Mouse (Mus musculus): ENCODE measurements around the gene Hs2st1. TPM values are rescaled to one million over a fixed set of nuclear protein-coding genes. Genes with fewer than 3 reads are reported as not detected.

Gene Hs2st1
- total RNA-seq, 1 experiment from 2014 or later: 16.8 TPM

DNA sequence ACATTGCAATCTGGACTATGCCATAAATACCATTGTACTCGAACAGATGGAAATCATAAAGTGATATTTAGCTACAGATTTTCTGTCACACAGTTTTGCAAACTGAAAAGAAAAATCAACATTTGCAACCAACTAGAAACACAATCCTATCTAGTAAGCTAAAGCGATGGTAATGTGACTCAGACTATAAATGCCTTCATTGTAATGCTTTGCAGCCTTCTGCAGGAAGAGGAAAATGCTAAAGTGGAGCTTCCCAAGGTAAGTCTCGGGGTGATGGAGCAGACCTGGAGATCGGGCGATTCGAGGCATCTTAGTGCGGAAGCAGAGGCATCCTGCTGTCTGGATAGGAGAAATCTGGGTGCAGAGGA lies 91.6 kb downstream of the Hs2st1 start:
- ATAC-seq (replicated peaks in 1 of 2; ENCODE audit: insufficient read depth in 1 of 2, low FRiP score in 2 of 2, low TSS enrichment in 1 of 2, low read depth in 1 of 2, poor library complexity in 2 of 2, severe bottlenecking in 2 of 2): no peak

DNA sequence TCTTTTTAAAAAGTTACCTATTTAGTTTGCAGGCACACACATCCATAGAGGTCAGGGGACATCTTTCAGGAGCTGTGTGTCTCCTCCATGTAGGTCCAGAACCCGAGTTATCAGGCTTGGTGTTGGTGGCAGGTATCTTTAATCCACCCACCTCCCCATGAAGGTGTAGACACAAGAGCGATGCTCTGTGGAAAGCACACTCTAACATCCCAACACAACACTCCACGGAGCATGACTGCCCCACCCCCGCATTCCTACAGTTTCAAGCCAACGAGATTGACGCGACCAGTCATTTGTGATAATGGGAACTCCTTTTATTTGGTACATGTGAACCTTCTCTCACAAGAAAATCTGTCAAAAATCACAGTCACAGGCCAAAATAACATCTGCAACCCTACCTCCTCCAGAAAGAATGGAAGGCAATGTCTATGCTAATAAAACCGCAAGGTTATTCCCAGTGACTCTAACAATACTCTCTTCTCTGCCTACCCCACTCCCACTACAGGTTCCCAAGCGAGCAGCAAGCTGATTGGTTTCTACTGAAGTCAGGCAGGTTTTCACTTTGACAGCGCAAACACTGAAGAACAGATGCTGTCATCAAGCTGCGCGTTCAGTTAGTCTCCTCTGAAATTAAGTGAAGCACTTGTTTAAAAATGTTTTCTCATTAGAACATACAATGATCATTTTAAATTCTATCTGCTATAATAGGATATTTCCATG lies 92.1 kb downstream of the Hs2st1 start:
- ATAC-seq (replicated peaks in 1 of 2; ENCODE audit: insufficient read depth in 1 of 2, low FRiP score in 2 of 2, low TSS enrichment in 1 of 2, low read depth in 1 of 2, poor library complexity in 2 of 2, severe bottlenecking in 2 of 2): no peak

DNA sequence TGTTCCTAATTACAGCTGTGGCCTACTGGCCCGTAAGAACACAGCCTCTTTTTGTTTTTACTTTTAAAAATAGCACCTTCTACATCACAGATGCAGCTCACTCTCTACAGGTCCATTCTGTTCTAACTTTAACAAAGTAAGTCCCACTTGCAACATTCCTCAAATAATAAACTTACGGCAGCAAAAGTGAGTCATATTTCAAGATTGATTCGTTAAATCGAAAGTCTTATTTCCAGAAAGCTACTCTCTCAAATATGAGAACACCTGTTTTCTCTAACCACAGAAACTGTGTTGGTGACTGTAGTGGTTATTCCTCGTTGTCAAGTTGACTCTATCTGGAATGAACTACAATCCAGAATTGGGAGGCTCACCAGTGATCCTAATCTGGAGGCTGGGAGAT lies 94.1 kb downstream of the Hs2st1 start:
- no peak for ATAC-seq (replicated peaks in 1 of 2; ENCODE audit: insufficient read depth in 1 of 2, low FRiP score in 2 of 2, low TSS enrichment in 1 of 2, low read depth in 1 of 2, poor library complexity in 2 of 2, severe bottlenecking in 2 of 2)

DNA sequence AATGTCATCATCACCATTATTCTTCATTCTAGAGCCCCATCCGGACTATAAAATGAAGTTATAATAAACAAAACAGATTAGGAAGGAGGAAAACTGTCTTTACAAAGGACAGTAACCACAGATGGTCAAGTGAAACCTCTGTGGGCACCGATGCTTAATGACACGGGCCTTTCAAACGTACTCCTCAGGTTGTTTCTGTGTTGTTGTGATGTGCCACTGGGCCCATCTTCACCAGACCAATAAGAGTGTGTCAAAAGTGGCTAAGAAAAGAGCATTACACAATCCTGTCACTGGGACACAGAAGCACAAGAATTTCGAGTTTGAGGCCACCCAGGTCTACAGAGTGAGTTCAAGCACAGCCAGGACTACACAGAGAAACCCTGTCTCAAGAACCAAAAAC lies 95.3 kb downstream of the Hs2st1 start:
- no peak for ATAC-seq (replicated peaks in 1 of 2; ENCODE audit: insufficient read depth in 1 of 2, low FRiP score in 2 of 2, low TSS enrichment in 1 of 2, low read depth in 1 of 2, poor library complexity in 2 of 2, severe bottlenecking in 2 of 2)

DNA sequence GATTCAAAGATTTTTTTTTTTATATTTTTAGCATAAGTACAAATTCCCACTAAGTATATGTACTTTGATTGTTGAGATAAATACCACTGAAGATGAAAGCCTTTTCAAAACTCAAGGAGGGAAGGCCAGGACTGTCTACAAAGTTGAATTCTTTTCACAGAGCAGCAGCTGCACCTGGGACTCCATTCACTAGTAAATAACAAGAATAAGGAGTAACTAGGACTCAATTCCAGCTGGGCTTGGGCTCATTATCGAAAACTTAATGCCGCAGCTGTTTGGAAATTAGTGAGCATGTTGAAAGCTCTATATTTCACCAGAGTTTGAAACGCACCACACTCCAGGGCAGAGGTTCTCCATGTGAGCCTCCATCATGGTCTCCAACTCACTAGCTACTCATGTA lies 98.0 kb downstream of the Hs2st1 start:
- ATAC-seq (replicated peaks in 1 of 2; ENCODE audit: insufficient read depth in 1 of 2, low FRiP score in 2 of 2, low TSS enrichment in 1 of 2, low read depth in 1 of 2, poor library complexity in 2 of 2, severe bottlenecking in 2 of 2): no peak

DNA sequence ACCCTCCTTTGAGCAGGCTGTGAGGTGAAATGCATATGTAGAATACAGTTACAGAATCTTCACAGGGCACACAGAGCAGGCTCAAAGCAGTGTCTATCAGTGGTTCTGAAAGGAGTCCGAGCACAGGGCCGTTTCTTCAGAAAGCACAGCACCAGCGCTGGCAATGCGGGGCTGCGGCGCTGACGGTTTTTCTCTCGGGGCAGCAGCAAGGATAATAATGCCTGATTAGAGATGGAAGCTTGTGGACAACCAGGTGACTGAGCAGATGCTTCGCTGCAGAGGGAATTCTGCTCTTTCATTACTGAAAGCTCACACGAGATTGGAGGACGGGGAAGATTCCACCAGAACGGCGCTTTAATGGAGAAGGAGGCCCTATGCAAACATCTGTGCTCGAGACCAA lies 99.1 kb downstream of the Hs2st1 start:
- no peak for ATAC-seq (replicated peaks in 1 of 2; ENCODE audit: insufficient read depth in 1 of 2, low FRiP score in 2 of 2, low TSS enrichment in 1 of 2, low read depth in 1 of 2, poor library complexity in 2 of 2, severe bottlenecking in 2 of 2)

DNA sequence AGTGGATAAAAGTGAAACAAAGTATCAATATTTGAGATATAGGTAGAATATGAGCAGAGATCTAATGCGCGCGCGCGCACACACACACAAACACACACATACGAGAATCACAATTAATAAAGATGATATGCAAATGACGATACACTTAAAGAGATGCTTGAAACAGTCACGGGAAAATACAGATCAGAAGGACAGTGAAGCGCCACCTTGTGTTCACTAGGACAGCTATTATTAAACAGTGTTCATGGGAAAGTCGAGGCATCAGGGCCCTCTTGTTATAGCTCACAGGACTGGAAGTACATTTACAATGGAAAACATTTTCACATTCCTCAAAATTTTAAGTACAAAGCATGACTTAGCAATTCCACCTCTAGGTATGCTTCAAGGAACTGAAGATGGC lies 102.5 kb downstream of the Hs2st1 start:
- ATAC-seq (replicated peaks in 1 of 2; ENCODE audit: insufficient read depth in 1 of 2, low FRiP score in 2 of 2, low TSS enrichment in 1 of 2, low read depth in 1 of 2, poor library complexity in 2 of 2, severe bottlenecking in 2 of 2): no peak

DNA sequence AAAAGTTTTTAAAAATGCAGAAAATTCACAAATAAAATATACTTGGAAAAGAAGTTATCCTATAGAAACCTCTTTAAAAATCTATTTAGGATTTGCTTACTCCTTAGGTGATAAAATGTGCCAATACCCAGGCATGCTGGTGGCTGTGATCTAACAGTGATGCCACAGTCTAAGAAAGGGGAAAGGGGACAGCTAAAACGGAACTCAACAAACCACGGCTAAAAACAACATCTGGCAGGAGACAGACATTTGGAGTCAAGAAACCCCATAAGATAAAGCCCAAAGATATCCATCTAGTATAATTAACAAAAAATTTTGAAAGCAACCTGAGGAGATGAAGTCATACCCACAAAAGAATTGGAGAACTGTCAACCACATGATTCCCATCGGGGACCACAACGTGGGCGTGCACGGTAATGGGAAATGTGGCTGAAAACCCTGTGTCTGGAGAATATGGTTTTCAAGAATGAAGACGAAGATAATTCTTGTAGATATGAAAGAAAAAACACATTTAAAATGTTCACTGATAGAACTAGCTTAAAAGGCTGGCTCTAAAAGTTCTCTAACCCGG lies 103.8 kb downstream of the Hs2st1 start:
- ATAC-seq (replicated peaks in 1 of 2; ENCODE audit: insufficient read depth in 1 of 2, low FRiP score in 2 of 2, low TSS enrichment in 1 of 2, low read depth in 1 of 2, poor library complexity in 2 of 2, severe bottlenecking in 2 of 2): peak; percentile 26 to 53; a peak in 3 of 4 replicates

DNA sequence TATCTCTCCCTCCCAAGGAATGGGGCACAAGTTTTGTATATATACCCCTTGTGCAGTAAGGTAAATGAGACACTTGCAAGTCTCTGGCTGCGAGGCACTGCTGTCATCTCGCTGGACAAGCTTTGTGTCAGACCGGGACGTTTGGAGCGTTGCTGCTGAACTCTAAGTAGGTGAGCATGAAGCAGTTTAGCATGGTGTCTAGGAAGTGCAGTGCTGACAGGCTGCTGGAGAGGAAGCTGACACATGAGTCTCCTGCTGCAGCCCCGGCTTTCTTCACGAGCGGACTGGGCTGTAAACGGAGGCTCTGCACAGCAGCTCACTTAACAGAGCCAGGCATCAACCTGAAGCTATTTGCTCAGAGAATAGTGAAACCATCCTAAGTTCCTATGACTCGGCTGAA lies 107.3 kb downstream of the Hs2st1 start:
- ATAC-seq (replicated peaks in 1 of 2; ENCODE audit: insufficient read depth in 1 of 2, low FRiP score in 2 of 2, low TSS enrichment in 1 of 2, low read depth in 1 of 2, poor library complexity in 2 of 2, severe bottlenecking in 2 of 2): no peak

DNA sequence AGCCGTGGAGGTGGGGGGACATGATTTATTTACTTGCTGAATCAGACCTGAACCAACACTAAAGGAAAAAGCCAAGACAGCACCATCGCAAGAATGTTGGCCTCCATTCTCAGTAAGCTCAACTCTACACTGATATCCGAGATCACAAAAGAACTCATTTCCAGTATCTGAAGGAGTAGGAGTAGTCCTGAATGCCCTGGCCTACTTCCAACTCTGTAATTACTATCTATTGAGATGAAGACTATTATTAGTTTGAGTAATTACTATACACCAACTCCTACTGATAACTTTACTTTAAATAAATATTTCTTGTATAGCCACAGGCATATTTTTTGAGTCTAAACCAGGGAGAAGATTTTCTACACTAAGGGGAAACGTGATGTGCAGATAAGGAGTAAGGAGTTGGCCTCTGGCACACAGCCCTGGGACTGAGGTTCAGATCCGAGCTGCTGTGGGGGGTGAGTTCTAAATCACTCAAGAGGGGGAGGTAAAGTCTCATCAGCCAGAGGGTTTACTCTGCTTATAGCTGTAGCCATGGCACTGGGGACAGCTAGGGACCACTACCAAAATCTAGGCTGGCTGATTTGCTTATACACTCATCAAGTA lies 109.7 kb downstream of the Hs2st1 start:
- no peak for ATAC-seq (replicated peaks in 1 of 2; ENCODE audit: insufficient read depth in 1 of 2, low FRiP score in 2 of 2, low TSS enrichment in 1 of 2, low read depth in 1 of 2, poor library complexity in 2 of 2, severe bottlenecking in 2 of 2)

DNA sequence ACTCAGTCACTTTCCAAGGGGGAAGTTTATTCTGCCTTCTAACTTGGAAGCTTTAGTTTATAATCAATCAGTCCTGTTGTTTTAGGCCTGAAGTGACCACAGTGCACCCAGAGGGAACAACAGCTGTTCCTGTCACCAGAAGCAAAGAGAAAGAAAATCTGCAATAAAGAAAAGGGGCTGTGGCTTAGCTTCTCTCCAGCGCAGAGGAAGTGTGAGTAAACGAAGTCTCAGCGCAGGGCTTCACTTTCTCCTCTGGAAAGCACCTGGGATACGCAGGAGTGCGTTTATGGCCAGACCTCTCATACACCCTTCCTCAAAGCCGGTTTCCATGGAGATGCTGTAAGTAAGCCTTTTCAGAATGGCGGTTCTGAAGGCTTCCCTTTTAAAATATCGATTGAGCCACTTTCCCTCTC lies 110.7 kb downstream of the Hs2st1 start:
- no peak for ATAC-seq (replicated peaks in 1 of 2; ENCODE audit: insufficient read depth in 1 of 2, low FRiP score in 2 of 2, low TSS enrichment in 1 of 2, low read depth in 1 of 2, poor library complexity in 2 of 2, severe bottlenecking in 2 of 2)

DNA sequence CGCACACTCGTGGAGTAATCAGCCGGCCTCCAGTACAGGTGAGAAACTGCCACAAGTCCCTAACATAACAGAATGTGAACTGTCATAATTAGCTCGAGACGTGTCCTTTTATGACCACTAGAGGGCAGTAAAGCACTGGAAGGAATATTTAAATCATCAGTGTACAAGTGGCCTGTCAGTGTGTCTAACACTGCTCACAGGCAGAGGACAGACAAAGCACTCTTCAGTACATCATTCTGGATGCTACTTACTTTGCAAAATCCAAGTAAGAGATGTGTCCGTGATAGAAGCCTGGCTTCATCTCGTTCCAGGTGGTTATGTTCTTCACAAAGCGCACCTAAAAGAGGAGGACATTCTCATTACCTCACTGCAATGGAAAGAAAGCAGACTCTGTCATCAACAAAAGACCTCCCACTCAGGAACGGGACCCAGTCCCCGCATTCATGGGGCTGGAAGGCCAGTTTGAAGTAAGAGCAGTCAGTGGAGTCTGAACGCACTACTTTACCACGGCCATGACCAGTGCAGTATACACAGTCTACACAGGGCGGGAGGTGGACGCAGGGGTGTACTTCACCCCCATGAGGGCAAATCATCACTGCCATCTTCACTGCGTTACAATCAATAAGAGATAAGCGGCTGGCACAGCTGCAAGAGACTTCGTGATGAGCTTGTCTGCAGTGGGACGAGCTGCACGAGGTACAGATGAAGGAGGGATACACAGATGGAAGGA lies 116.1 kb downstream of the Hs2st1 start:
- peak; percentile 89 for ATAC-seq (replicated peaks in 1 of 2; ENCODE audit: insufficient read depth in 1 of 2, low FRiP score in 2 of 2, low TSS enrichment in 1 of 2, low read depth in 1 of 2, poor library complexity in 2 of 2, severe bottlenecking in 2 of 2)

DNA sequence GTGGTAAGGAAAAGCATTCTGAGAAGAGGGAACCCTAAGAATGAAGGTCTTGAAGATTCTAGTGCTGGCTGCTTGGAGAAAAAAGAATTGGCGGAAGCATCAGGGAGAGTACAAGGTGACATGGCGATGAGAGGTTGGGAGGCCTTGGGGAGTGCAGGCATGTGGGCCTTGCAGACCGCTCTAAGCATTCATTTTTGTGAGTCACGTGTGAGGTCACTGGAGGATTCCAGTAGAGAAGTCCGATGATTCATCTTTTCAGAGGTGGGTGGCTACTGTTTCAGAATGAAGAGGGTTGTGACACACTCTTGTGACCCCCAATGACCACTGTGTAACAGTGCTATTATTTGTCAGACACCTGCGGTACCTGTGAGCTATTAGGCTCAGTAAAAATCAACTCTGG lies 121.0 kb downstream of the Hs2st1 start:
- ATAC-seq (replicated peaks in 1 of 2; ENCODE audit: insufficient read depth in 1 of 2, low FRiP score in 2 of 2, low TSS enrichment in 1 of 2, low read depth in 1 of 2, poor library complexity in 2 of 2, severe bottlenecking in 2 of 2): no peak

DNA sequence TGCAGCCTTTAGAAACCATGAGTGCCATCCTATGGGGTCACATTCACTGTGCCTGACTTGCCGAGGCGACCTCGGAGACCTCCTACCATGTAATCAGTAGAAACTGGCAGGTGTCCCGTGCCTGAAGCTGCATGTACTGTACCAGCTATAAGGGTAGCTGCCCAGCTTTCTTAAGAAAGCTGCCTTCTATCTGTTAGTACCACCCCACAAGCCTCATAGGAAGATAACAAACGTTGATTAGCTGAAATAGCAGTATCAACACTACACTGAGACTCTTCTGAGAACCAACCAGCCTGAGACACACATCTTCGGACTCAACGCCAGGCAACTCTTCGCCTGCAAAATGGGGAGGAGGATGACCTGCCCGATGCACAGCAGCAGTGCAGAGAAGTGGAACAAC lies 122.1 kb downstream of the Hs2st1 start:
- peak in 1 of 2 experiments; percentile 17; a peak in 1 of 4 replicates for ATAC-seq (replicated peaks in 1 of 2; ENCODE audit: insufficient read depth in 1 of 2, low FRiP score in 2 of 2, low TSS enrichment in 1 of 2, low read depth in 1 of 2, poor library complexity in 2 of 2, severe bottlenecking in 2 of 2)

DNA sequence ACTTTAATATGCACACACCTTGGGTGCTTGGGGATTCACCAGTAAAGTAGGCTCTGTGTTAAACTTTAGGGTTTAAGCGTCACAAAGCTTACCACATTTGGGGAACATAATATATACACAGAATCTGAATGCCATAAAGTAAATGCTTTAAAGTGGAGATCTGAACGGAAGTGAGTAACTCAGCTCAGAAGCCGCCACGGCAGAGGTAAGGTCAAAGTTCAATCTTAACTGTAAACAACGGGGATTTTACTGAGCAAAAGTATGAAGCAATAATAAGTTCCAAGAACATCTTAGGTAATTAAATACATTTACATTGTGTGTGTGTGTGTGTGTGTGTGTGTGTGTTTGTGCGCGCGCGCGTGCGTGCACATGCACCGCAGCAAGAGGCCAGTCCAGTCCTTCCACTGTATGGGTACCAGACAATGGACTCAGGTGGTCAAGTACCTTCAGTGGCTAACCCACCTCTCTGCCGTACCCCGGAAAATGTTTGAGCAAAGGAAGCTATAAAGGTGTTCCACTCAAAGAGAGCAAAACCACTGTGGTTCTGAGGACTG lies 123.8 kb downstream of the Hs2st1 start:
- ATAC-seq (replicated peaks in 1 of 2; ENCODE audit: insufficient read depth in 1 of 2, low FRiP score in 2 of 2, low TSS enrichment in 1 of 2, low read depth in 1 of 2, poor library complexity in 2 of 2, severe bottlenecking in 2 of 2): no peak

DNA sequence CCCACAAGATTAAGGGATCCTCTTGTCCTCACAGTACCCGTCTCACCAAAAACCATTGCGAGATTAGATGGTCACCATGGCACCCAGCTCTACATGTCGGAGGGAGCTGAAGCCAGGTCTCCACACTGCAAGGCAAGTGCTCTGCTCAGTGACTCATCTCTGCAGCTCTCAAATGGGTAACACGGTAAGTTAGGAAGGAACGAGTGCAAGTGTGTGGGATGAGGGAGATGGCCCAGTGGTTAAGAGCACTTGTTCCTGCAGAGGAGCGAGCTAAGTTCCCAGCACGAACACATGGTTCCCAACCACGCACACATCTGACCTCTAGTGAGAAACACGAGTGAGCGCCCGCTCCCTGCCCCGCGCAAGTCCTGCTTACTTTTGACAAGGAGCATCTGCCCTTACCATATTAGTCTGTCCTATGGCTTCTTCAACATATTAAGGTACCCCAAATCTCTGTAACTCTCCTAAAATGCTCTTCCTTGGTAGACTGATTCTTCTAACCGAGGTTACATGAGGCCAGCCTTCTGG lies 132.0 kb downstream of the Hs2st1 start:
- ATAC-seq (replicated peaks in 1 of 2; ENCODE audit: insufficient read depth in 1 of 2, low FRiP score in 2 of 2, low TSS enrichment in 1 of 2, low read depth in 1 of 2, poor library complexity in 2 of 2, severe bottlenecking in 2 of 2): no peak

DNA sequence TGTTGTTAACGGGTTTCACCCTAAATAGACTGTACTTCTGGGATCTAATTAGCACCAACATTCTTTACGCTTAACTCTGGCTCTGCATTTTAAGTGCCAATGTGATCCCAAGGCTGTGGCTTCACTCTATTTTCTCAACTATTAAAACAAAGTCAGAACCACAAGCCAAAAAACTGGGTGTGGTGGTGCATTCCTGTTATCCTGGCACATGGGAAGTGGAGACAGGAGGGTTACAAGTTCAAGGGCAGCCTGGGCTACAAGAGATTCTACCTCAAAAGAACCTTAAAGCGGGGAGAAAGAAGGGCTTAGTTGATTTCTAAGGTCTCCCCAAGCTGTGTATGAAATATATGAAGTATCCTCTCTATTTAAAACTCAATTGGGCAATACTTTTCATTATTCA lies 133.9 kb downstream of the Hs2st1 start:
- ATAC-seq (replicated peaks in 1 of 2; ENCODE audit: insufficient read depth in 1 of 2, low FRiP score in 2 of 2, low TSS enrichment in 1 of 2, low read depth in 1 of 2, poor library complexity in 2 of 2, severe bottlenecking in 2 of 2): no peak

DNA sequence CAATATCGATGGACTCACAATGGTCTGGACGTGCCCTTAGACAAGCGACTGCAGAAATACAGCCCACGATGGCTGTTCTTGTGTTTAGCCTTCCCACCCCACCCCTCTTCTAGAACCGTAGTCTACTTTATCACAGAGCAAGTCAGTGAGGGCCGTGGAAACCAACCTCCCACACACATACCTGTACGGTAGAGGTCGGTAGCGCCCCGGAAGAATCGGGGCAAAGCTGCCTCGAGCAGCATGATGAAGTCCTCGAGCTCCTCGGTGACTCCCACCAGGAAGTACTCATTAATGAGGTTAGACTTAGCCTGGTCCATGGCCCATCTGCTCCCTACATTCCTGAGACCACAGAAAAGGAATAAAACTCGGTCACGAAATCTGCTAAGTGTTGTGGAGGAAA lies 134.7 kb downstream of the Hs2st1 start:
- no peak for ATAC-seq (replicated peaks in 1 of 2; ENCODE audit: insufficient read depth in 1 of 2, low FRiP score in 2 of 2, low TSS enrichment in 1 of 2, low read depth in 1 of 2, poor library complexity in 2 of 2, severe bottlenecking in 2 of 2)

Data from hematopoietic stem cell, adult 5-6 weeks (primary cell).